Mouse (Mus musculus) MEL (cell line): ENCODE results near the gene Lpin1.

Experiments used
- CTCF ChIP-seq, 3 experiments: IDR thresholded peaks in 2 of 3; conservative IDR thresholded peaks in 1 of 3; 2 replicates each; pipeline ENCODE4 v1.5.1; 2011 to 2012; ENCODE audit warnings: low read length in 3 of 3, low read depth in 2 of 3, mild to moderate bottlenecking in 2 of 3, improper control_type of control experiment in 1 of 3, inconsistent platforms in 1 of 3, mixed read lengths in 1 of 3, moderate library complexity in 1 of 3; ENCODE audit not compliant: control insufficient read depth in 1 of 3, insufficient read depth in 1 of 3, poor library complexity in 1 of 3, severe bottlenecking in 1 of 3
- GATA1 ChIP-seq: IDR thresholded peaks from 2 replicates; pipeline ENCODE4 v1.6.1; 2011; ENCODE audit warnings: low read depth, low read length, improper control_type of control experiment

DNA sequence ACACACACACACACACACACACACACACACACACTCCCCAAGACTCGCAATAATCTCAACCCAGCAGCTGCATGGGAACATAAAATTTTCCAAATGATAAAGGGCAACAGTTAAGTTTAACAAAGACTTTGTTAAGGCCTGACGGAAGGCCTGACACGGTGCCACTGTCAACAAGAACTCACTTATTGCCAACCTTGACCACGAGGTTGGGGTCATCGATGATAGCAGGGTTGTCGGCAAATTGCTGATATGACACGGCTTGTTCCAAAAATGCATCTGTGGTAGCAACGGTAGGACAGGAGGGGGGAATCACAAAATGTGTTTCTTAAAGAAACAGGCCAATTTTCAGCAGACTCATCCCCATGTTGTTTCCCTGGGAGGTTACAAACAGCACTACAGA lies 48.6 kb downstream of the Lpin1 start:
- TF ChIP-seq CTCF (IDR thresholded peaks at IDR 0.05 in 2 of 3, conservative IDR thresholded peaks at IDR 0.05 in 1 of 3; ENCODE audit: control insufficient read depth in 1 of 3, insufficient read depth in 1 of 3, low read depth in 2 of 3, low read length in 3 of 3, poor library complexity in 1 of 3, severe bottlenecking in 1 of 3) (no peak), GATA1 (no peak)
